Mouse (Mus musculus) heart, embryonic 14.5 days (tissue): ENCODE results near the gene Zfp579. TPM values are rescaled to one million over a fixed set of nuclear protein-coding genes. Genes with fewer than 3 reads are reported as not detected.
"Not testable (repeated sequence)": the region's sequence is repeated elsewhere in the genome, so short reads cannot be mapped to it uniquely, and the experiment has no call there.

ENCODE experiments used
- ATAC-seq: fragments of 200-750 bp; cut with Nextera tagmentation; 2 replicates; pipeline ENCODE4 v1.8.0; 2017; ENCODE audit warnings: low read depth, moderate TSS enrichment; ENCODE audit not compliant: insufficient number of reproducible peaks, insufficient read depth, low FRiP score
- H3K27ac ChIP-seq, 2 experiments: fragments of 200-500 bp in 1 of 2; fragments of 300-500 bp in 1 of 2; sonication (generic) in 1 of 2; replicated peaks in 1 of 2; 2 replicates each; pipeline ENCODE4 v1.5.1; 2012 to 2014; ENCODE audit warnings: low read depth in 2 of 2, low read length in 2 of 2, control low read depth in 1 of 2, mild to moderate bottlenecking in 1 of 2, mixed read lengths in 1 of 2; ENCODE audit not compliant: control insufficient read depth in 1 of 2, insufficient read depth in 1 of 2
- H3K27me3 ChIP-seq: fragments of 300-500 bp; sonication (generic); 2 replicates; pipeline ENCODE4 v1.6.1; 2014; ENCODE audit warnings: mild to moderate bottlenecking, low read length, control low read depth; ENCODE audit not compliant: control insufficient read depth, insufficient read depth
- H3K36me3 ChIP-seq: fragments of 300-500 bp; sonication (generic); 2 replicates; pipeline ENCODE4 v1.6.1; 2014; ENCODE audit warnings: mild to moderate bottlenecking, control low read depth, low read length, mixed read lengths; ENCODE audit not compliant: control insufficient read depth, insufficient read depth
- H3K4me1 ChIP-seq, 2 experiments: fragments of 200-500 bp in 1 of 2; fragments of 300-500 bp in 1 of 2; sonication (generic) in 1 of 2; 2 replicates each; pipeline ENCODE4 v1.6.1; 2012 to 2014; ENCODE audit warnings: low read length in 2 of 2, control low read depth in 1 of 2, mixed read lengths in 1 of 2; ENCODE audit not compliant: control insufficient read depth in 2 of 2, insufficient read depth in 2 of 2
- H3K4me2 ChIP-seq: fragments of 300-500 bp; sonication (generic); 2 replicates; pipeline ENCODE4 v1.6.1; 2014; ENCODE audit warnings: mild to moderate bottlenecking, low read length
- H3K4me3 ChIP-seq, 2 experiments: fragments of 200-500 bp in 1 of 2; fragments of 300-500 bp in 1 of 2; sonication (generic) in 1 of 2; 2 replicates each; pipeline ENCODE4 v1.5.1; 2012 to 2014; ENCODE audit warnings: low read length in 2 of 2, mild to moderate bottlenecking in 2 of 2, control low read depth in 1 of 2, low read depth in 1 of 2, moderate library complexity in 1 of 2; ENCODE audit not compliant: control insufficient read depth in 1 of 2, insufficient read depth in 1 of 2
- H3K9ac ChIP-seq: fragments of 300-500 bp; sonication (generic); 2 replicates; pipeline ENCODE4 v1.6.1; 2014; ENCODE audit warnings: mild to moderate bottlenecking, low read length
- H3K9me3 ChIP-seq: fragments of 300-500 bp; sonication (generic); 2 replicates; pipeline ENCODE4 v1.6.1; 2016; ENCODE audit warnings: low read length, control low read depth; ENCODE audit not compliant: control insufficient read depth
- WGBS: fragments of 180-500 bp; shearing (Covaris S2); extraction: QIAGEN DNeasy Blood & Tissue Kit; methylation state at CpG from one replicate; pipeline ENCODE4 v1.1.7; 2014; 5-methylcytosine and 5-hydroxymethylcytosine counted together
- polyA plus RNA-seq: library from polyadenylated mRNA; unstranded; fragments of >200 nt; fragmentation: Nextera tagmentation; extraction: Ambion mirVana; gene quantifications from 2 replicates; pipeline ENCODE4 v1.2.1, GENCODE M21; 2014

Zfp579 gene
- polyA plus RNA-seq, 1 experiment from 2014 or later: 33.5 TPM

DNA sequence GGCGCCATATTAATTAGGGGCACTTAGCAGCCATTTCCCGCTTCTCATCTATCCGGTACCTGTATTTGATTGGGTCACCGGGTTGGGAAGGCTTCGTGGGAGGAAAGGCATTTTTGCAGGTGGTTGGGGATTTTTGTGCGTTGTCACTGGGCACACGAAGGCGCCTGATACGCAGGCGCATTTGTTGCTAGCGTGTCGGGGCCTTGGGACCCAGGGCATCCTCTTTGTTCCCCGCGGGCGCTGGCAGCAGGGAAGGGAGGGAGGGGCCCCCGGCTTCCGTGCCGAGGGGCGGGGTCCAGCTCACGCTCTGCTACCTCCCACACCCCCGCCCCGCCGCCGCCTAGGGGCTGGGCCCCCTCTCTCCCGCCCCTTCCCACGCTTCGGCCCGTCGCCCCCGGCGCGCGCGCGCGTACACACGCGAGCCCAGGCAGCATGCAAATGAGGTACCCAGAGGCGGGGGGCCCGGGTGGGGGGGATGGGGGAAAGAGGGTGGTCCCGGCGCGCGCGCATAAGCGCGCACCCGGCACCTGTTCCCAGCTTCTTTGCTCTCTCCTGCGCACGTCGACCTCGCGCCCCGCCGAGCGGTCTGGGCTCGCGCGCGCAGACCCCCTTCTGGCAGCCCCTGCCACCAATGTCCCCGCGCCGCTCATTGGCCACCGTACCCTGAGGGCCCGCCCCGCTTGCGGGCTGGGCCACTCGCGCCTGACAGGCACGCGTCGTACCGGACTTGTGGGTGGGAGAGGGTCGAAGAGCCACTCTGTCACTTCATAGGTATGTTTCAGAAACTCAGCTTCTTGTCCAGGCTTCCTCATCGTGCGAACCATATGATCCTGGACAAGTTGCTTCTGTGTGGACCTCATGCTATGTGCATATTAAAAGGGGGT lies 19.4 kb upstream of the Zfp579 start, which contains the start of gene Gm44973:
Gene Gm44973, plus strand, starts transcription at position 379 of the 884 bp plus-strand sequence.
- WGBS: under 1% methylated on average over 64 of the region's 76 CpGs
- no peaks in the 10 kb centered on the region for H3K9me3 ChIP-seq
- peak within 1 kb of the TSS; percentile 88 for H3K9ac ChIP-seq
- ATAC-seq: peak; percentile 84
- no peaks in the 10 kb centered on the region for H3K27me3 ChIP-seq
- peak within 1 kb of the TSS; percentile 97 to 99 for H3K27ac ChIP-seq
- H3K4me3 ChIP-seq: peak within 1 kb of the TSS; percentile 64 to 84
- peaks cover 34% of the 10 kb centered on the region for H3K36me3 ChIP-seq
- peak within 1 kb of the TSS; percentile 70 for H3K4me2 ChIP-seq
- peaks cover 0 to 13% of the 10 kb centered on the region in 2 experiments; a peak in 2 of 4 replicates for H3K4me1 ChIP-seq

- ATAC-seq: peak; percentile 78
- Histone ChIP-seq H3K4me1 (peaks cover 0 to 11% of the 10 kb centered on the region in 2 experiments; a peak in 2 of 4 replicates), H3K9ac (peak within 1 kb of the TSS; percentile 88), H3K4me3 (peak within 1 kb of the TSS; percentile 64 to 84), H3K9me3 (no peaks in the 10 kb centered on the region), H3K27me3 (no peaks in the 10 kb centered on the region), H3K27ac (peak within 1 kb of the TSS; percentile 97 to 99), H3K36me3 (peaks cover 43% of the 10 kb centered on the region), H3K4me2 (peak within 1 kb of the TSS; percentile 70)
- under 1% methylated on average over 42 of the region's 42 CpGs for WGBS
These were observed 18.5 kb upstream of the Zfp579 start, which contains the start of the genes Zfp524 and Fiz1 for GRCm38 (mm10) chr7:5014251-5015117. Zfp524 (plus strand) TSS chr7:5014415. Fiz1 (minus strand) TSS chr7:5014697.

- H3K9ac ChIP-seq: no peak overlapping the region
- H3K4me3 ChIP-seq: no peak overlapping the region
These were observed 16.9 kb upstream of the Zfp579 start for GRCm38 (mm10) chr7:5012681-5013513.

DNA sequence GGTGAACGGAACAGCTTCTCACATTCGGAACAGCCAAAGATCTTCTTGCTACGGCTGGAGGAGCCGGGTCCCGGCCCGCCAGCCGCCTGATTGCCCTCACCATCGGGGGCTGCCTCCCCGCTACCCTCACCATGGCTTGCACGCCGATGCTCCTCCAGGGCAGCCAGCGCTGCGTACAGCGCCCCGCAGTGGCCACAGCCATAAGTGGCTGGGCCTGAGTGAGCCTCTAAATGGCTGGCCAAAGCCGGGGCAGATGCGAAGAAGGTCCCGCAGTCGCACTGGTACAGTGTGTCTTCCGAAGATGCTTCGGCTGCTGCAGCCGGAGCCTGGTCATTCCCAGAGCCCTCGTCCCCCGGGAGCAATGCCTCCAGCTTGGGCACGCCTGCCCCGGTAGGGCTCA lies 12.3 kb upstream of the Zfp579 start:
- Histone ChIP-seq H3K9me3 (no peaks in the 10 kb centered on the region), H3K4me3 (no peak overlapping the region), H3K4me2 (no peak overlapping the region), H3K4me1 (0 out of 4 replicates have a peak, but pooled peaks cover 0 to 2% of the 10 kb centered on the region in 2 experiments), H3K27ac (no peak overlapping the region), H3K9ac (no peak overlapping the region), H3K36me3 (peaks cover 69% of the 10 kb centered on the region), H3K27me3 (no peaks in the 10 kb centered on the region)
- 95% methylated on average over 26 of the region's 26 CpGs for WGBS
- no peak for ATAC-seq

More at GRCm38 (mm10) chr7:5012681-5013513, 16.9 kb upstream of the Zfp579 start:
- Histone ChIP-seq H3K27me3 (no peaks in the 10 kb centered on the region), H3K36me3 (peaks cover 58% of the 10 kb centered on the region), H3K9me3 (no peaks in the 10 kb centered on the region), H3K4me2 (0 out of 2 replicates have a peak overlapping the region, but pooled peaks have one; percentile 65), H3K27ac (no peak overlapping the region), H3K4me1 (peaks cover 0 to 10% of the 10 kb centered on the region in 2 experiments; a peak in 2 of 4 replicates)
- 90% methylated on average over 27 of the region's 27 CpGs for WGBS
- ATAC-seq: no peak

- not testable (repeated sequence) for ATAC-seq, H3K4me2 ChIP-seq, H3K27ac ChIP-seq, H3K9ac ChIP-seq, H3K4me3 ChIP-seq, H3K9me3 ChIP-seq, H3K27me3 ChIP-seq, H3K4me1 ChIP-seq
- 70% methylated on average over 8 of the region's 8 CpGs for WGBS
- peaks cover 15% of the 10 kb centered on the region for H3K36me3 ChIP-seq
These were observed 6.9 kb upstream of the Zfp579 start for GRCm38 (mm10) chr7:5002876-5003275.

- no peak overlapping the region for H3K27ac ChIP-seq
- H3K4me3 ChIP-seq: no peak overlapping the region
- H3K4me1 ChIP-seq: peaks cover 6 to 12% of the 10 kb centered on the region in 2 experiments; a peak in 3 of 4 replicates
- ATAC-seq: no peak
- no peak overlapping the region for H3K4me2 ChIP-seq
- no peak overlapping the region for H3K9ac ChIP-seq
- H3K9me3 ChIP-seq: no peaks in the 10 kb centered on the region
- 63% methylated on average over 2 of the region's 2 CpGs for WGBS
- H3K36me3 ChIP-seq: no peaks in the 10 kb centered on the region
- H3K27me3 ChIP-seq: peaks cover 3% of the 10 kb centered on the region; the same call in 1 of the 2 replicates
These were observed 3.9 kb upstream of the Zfp579 start for GRCm38 (mm10) chr7:4999876-5000275.
